Mouse (Mus musculus): ENCODE results near the gene Cacng3.

Gene Cacng3

GRCm38 (mm10) chr7:122718540-122718939, 48.2 kb downstream of the Cacng3 start:
- no peak for DNase-seq (ENCODE audit: low read depth, low spot score)

- no peak for DNase-seq (ENCODE audit: low read depth, low spot score)
Measured at GRCm38 (mm10) chr7:122723358-122723876, 53.1 kb downstream of the Cacng3 start.

- DNase-seq (ENCODE audit: low read depth, low spot score), result no peak
Measured at GRCm38 (mm10) chr7:122726376-122726775, 56.1 kb downstream of the Cacng3 start.

- DNase-seq (ENCODE audit: low read depth, low spot score), result no peak
Measured at GRCm38 (mm10) chr7:122728186-122728585, 57.9 kb downstream of the Cacng3 start.

GRCm38 (mm10) chr7:122728846-122729245, 58.6 kb downstream of the Cacng3 start:
- no peak for DNase-seq (ENCODE audit: low read depth, low spot score)

GRCm38 (mm10) chr7:122735323-122735722, 65.0 kb downstream of the Cacng3 start:
- no peak for DNase-seq (ENCODE audit: low read depth, low spot score)

- no peak for DNase-seq (ENCODE audit: low read depth, low spot score)
Measured at GRCm38 (mm10) chr7:122738541-122738940, 68.2 kb downstream of the Cacng3 start.

GRCm38 (mm10) chr7:122740663-122741062, 70.4 kb downstream of the Cacng3 start:
- no peak for DNase-seq (ENCODE audit: low read depth, low spot score)

- no peak for DNase-seq (ENCODE audit: low read depth, low spot score)
Measured at GRCm38 (mm10) chr7:122755920-122756603, 85.8 kb downstream of the Cacng3 start.

- DNase-seq (ENCODE audit: low read depth, low spot score), result no peak
Measured at GRCm38 (mm10) chr7:122758645-122759044, 88.4 kb downstream of the Cacng3 start.

- no peak for DNase-seq (ENCODE audit: low read depth, low spot score)
Measured at GRCm38 (mm10) chr7:122764506-122764905, 94.2 kb downstream of the Cacng3 start.

- DNase-seq (ENCODE audit: low read depth, low spot score), result no peak
Measured at GRCm38 (mm10) chr7:122768292-122769020, 98.2 kb downstream of the Cacng3 start.

- DNase-seq (ENCODE audit: low read depth, low spot score), result no peak
Measured at GRCm38 (mm10) chr7:122779601-122780000, 109.3 kb downstream of the Cacng3 start.

- DNase-seq (ENCODE audit: low read depth, low spot score), result no peak
Measured at GRCm38 (mm10) chr7:122789929-122790328, 119.6 kb downstream of the Cacng3 start.

GRCm38 (mm10) chr7:122793655-122794346, 123.5 kb downstream of the Cacng3 start:
- no peak for DNase-seq (ENCODE audit: low read depth, low spot score)

GRCm38 (mm10) chr7:122795140-122795539, 124.8 kb downstream of the Cacng3 start:
- DNase-seq (ENCODE audit: low read depth, low spot score), result no peak

- no peak for DNase-seq (ENCODE audit: low read depth, low spot score)
Measured at GRCm38 (mm10) chr7:122800821-122801220, 130.5 kb downstream of the Cacng3 start.

- DNase-seq (ENCODE audit: low read depth, low spot score), result no peak
Measured at GRCm38 (mm10) chr7:122803839-122804496, 133.7 kb downstream of the Cacng3 start.

GRCm38 (mm10) chr7:122806531-122806930, 136.2 kb downstream of the Cacng3 start:
- no peak for DNase-seq (ENCODE audit: low read depth, low spot score)

GRCm38 (mm10) chr7:122813724-122814123, 143.4 kb downstream of the Cacng3 start:
- DNase-seq (ENCODE audit: low read depth, low spot score), result no peak

GRCm38 (mm10) chr7:122817565-122817964, 147.3 kb downstream of the Cacng3 start:
- DNase-seq (ENCODE audit: low read depth, low spot score), result no peak

Data from WW6 (cell line).